Mouse (Mus musculus) olfactory bulb, adult 2 months (tissue): ENCODE results near the gene Htra3.

Source experiments
- CTCF ChIP-seq: fragments of 200-500 bp; IDR thresholded peaks from 2 replicates; pipeline ENCODE4 v1.5.1; 2012; ENCODE audit warnings: low read depth, mild to moderate bottlenecking, low read length, moderate library complexity; ENCODE audit not compliant: insufficient read depth
- POLR2A ChIP-seq: fragments of 200-500 bp; IDR thresholded peaks from 2 replicates; pipeline ENCODE4 v1.6.1; 2012; ENCODE audit warnings: mild to moderate bottlenecking, low read depth, low read length, moderate library complexity; ENCODE audit not compliant: insufficient read depth

GRCm38 (mm10) chr5:35721933-35722332 lies 42.4 kb upstream of the Htra3 start:
- TF ChIP-seq CTCF (no peak), POLR2A (no peak)
